Mouse (Mus musculus): ENCODE measurements around the gene Gata2. TPM values are rescaled to one million over a fixed set of nuclear protein-coding genes. Genes with fewer than 3 reads are reported as not detected.
A peak's percentile ranks its signal among the peaks of the same experiment; 100 is the strongest.

The Gata2 gene
- polyA plus RNA-seq, 1 experiment from 2014 or later = 3.5 TPM

- Histone ChIP-seq H3K4me1 (replicated peaks) (no peaks in the 10 kb centered on the region), H3K4me2 (no peak overlapping the region), H3K27ac (replicated peaks) (no peak overlapping the region), H3K4me3 (replicated peaks) (no peak overlapping the region), H3K9ac (no peak overlapping the region), H3K27me3 (no peaks in the 10 kb centered on the region), H3K9me3 (replicated peaks) (no peaks in the 10 kb centered on the region), H3K36me3 (replicated peaks) (no peaks in the 10 kb centered on the region)
- WGBS (ENCODE audit: insufficient replicate concordance) = 77% methylated on average over 2 of the region's 2 CpGs
- ATAC-seq (ENCODE audit: insufficient read depth) = no peak
Observed at GRCm38 (mm10) chr6:88174676-88175075, 19.0 kb upstream of the Gata2 start.

GRCm38 (mm10) chr6:88184671-88185070, 9.0 kb upstream of the Gata2 start:
- Histone ChIP-seq H3K4me3 (replicated peaks) (no peak overlapping the region), H3K9me3 (replicated peaks) (no peaks in the 10 kb centered on the region), H3K27me3 (peaks cover 39% of the 10 kb centered on the region), H3K9ac (no peak overlapping the region), H3K4me2 (no peak overlapping the region), H3K36me3 (replicated peaks) (no peaks in the 10 kb centered on the region), H3K4me1 (replicated peaks) (peaks cover 6% of the 10 kb centered on the region), H3K27ac (replicated peaks) (no peak overlapping the region)
- no peak for ATAC-seq (ENCODE audit: insufficient read depth)
- 36% methylated on average over 4 of the region's 4 CpGs for WGBS (ENCODE audit: insufficient replicate concordance)

- Histone ChIP-seq H3K36me3 (replicated peaks) (no peaks in the 10 kb centered on the region), H3K27ac (replicated peaks) (no peak overlapping the region), H3K4me2 (no peak overlapping the region), H3K4me3 (replicated peaks) (no peak overlapping the region), H3K27me3 (peaks cover 74% of the 10 kb centered on the region), H3K9me3 (replicated peaks) (no peaks in the 10 kb centered on the region), H3K9ac (no peak overlapping the region), H3K4me1 (replicated peaks) (peaks cover 30% of the 10 kb centered on the region)
- 58% methylated on average over 6 of the region's 6 CpGs for WGBS (ENCODE audit: insufficient replicate concordance)
- ATAC-seq (ENCODE audit: insufficient read depth) = no peak
Observed at GRCm38 (mm10) chr6:88188148-88188547, 5.5 kb upstream of the Gata2 start.

- 0 out of 2 replicates have a peak overlapping the region, but pooled peaks have one; percentile 32 for H3K9ac ChIP-seq
- H3K4me3 ChIP-seq (replicated peaks) = peak overlapping the region; percentile 64
- peaks cover 87% of the 10 kb centered on the region for H3K27me3 ChIP-seq
- WGBS (ENCODE audit: insufficient replicate concordance) = 2% methylated on average over 56 of the region's 56 CpGs
- H3K4me1 ChIP-seq (replicated peaks) = peaks cover 43% of the 10 kb centered on the region
- ATAC-seq (ENCODE audit: insufficient read depth) = peak; percentile 68
- no peak overlapping the region for H3K27ac ChIP-seq (replicated peaks)
- no peaks in the 10 kb centered on the region for H3K36me3 ChIP-seq (replicated peaks)
- H3K9me3 ChIP-seq (replicated peaks) = no peaks in the 10 kb centered on the region
- H3K4me2 ChIP-seq = peak overlapping the region; percentile 80
Observed at GRCm38 (mm10) chr6:88189312-88190042, 4.2 kb upstream of the Gata2 start.

- H3K4me2 ChIP-seq = peak overlapping the region; percentile 80
- peaks cover 92% of the 10 kb centered on the region for H3K27me3 ChIP-seq
- H3K4me1 ChIP-seq (replicated peaks) = peaks cover 43% of the 10 kb centered on the region
- 0 out of 2 replicates have a peak overlapping the region, but pooled peaks have one; percentile 32 for H3K9ac ChIP-seq
- no peaks in the 10 kb centered on the region for H3K9me3 ChIP-seq (replicated peaks)
- WGBS (ENCODE audit: insufficient replicate concordance) = 10% methylated on average over 13 of the region's 13 CpGs
- H3K36me3 ChIP-seq (replicated peaks) = no peaks in the 10 kb centered on the region
- H3K27ac ChIP-seq (replicated peaks) = no peak overlapping the region
- ATAC-seq (ENCODE audit: insufficient read depth) = no peak
- peak overlapping the region; percentile 64 for H3K4me3 ChIP-seq (replicated peaks)
Observed at GRCm38 (mm10) chr6:88190043-88190309, 3.7 kb upstream of the Gata2 start.

- H3K4me1 ChIP-seq (replicated peaks) = peaks cover 43% of the 10 kb centered on the region
- no peak overlapping the region for H3K9ac ChIP-seq
- H3K27ac ChIP-seq (replicated peaks) = no peak overlapping the region
- no peak for ATAC-seq (ENCODE audit: insufficient read depth)
- H3K4me3 ChIP-seq (replicated peaks) = peak overlapping the region; percentile 64; the same call in 1 of the 2 replicates
- peaks cover 97% of the 10 kb centered on the region for H3K27me3 ChIP-seq
- 11% methylated on average over 49 of the region's 49 CpGs for WGBS (ENCODE audit: insufficient replicate concordance)
- no peaks in the 10 kb centered on the region for H3K36me3 ChIP-seq (replicated peaks)
- peak overlapping the region; percentile 80 for H3K4me2 ChIP-seq
- no peaks in the 10 kb centered on the region for H3K9me3 ChIP-seq (replicated peaks)
Observed at GRCm38 (mm10) chr6:88190310-88191023, 3.2 kb upstream of the Gata2 start.

- H3K27ac ChIP-seq (replicated peaks) = no peak overlapping the region
- no peaks in the 10 kb centered on the region for H3K9me3 ChIP-seq (replicated peaks)
- peaks cover 43% of the 10 kb centered on the region for H3K4me1 ChIP-seq (replicated peaks)
- H3K27me3 ChIP-seq = peaks cover 97% of the 10 kb centered on the region
- H3K4me2 ChIP-seq = no peak overlapping the region
- no peak for ATAC-seq (ENCODE audit: insufficient read depth)
- H3K36me3 ChIP-seq (replicated peaks) = no peaks in the 10 kb centered on the region
- 42% methylated on average over 6 of the region's 6 CpGs for WGBS (ENCODE audit: insufficient replicate concordance)
- no peak overlapping the region for H3K4me3 ChIP-seq (replicated peaks)
- H3K9ac ChIP-seq = no peak overlapping the region
Observed at GRCm38 (mm10) chr6:88191024-88191365, 2.7 kb upstream of the Gata2 start.

GRCm38 (mm10) chr6:88191411-88192070, 2.1 kb upstream of the Gata2 start:
- no peaks in the 10 kb centered on the region for H3K9me3 ChIP-seq (replicated peaks)
- H3K4me1 ChIP-seq (replicated peaks) = peaks cover 45% of the 10 kb centered on the region
- H3K36me3 ChIP-seq (replicated peaks) = no peaks in the 10 kb centered on the region
- no peak overlapping the region for H3K9ac ChIP-seq
- 10% methylated on average over 4 of the region's 4 CpGs for WGBS (ENCODE audit: insufficient replicate concordance)
- H3K4me3 ChIP-seq (replicated peaks) = no peak overlapping the region
- ATAC-seq (ENCODE audit: insufficient read depth) = no peak
- H3K27me3 ChIP-seq = peaks cover 98% of the 10 kb centered on the region
- no peak overlapping the region for H3K4me2 ChIP-seq
- no peak overlapping the region for H3K27ac ChIP-seq (replicated peaks)

- Histone ChIP-seq H3K36me3 (replicated peaks) (no peaks in the 10 kb centered on the region), H3K27ac (replicated peaks) (no peak overlapping the region), H3K9me3 (replicated peaks) (no peaks in the 10 kb centered on the region), H3K4me1 (replicated peaks) (peaks cover 57% of the 10 kb centered on the region), H3K27me3 (peaks cover 100% of the 10 kb centered on the region), H3K4me2 (no peak overlapping the region), H3K9ac (no peak overlapping the region), H3K4me3 (replicated peaks) (no peak overlapping the region)
- 31% methylated on average over 8 of the region's 8 CpGs for WGBS (ENCODE audit: insufficient replicate concordance)
- ATAC-seq (ENCODE audit: insufficient read depth) = no peak
Observed at GRCm38 (mm10) chr6:88192756-88193155, 935 bp upstream of the Gata2 start.

GRCm38 (mm10) chr6:88194053-88194977, 624 bp downstream of the Gata2 start:
- no peaks in the 10 kb centered on the region for H3K36me3 ChIP-seq (replicated peaks)
- 4% methylated on average over 58 of the region's 58 CpGs for WGBS (ENCODE audit: insufficient replicate concordance)
- H3K27ac ChIP-seq (replicated peaks) = no peak overlapping the region
- H3K4me1 ChIP-seq (replicated peaks) = peaks cover 70% of the 10 kb centered on the region
- H3K4me3 ChIP-seq (replicated peaks) = peak overlapping the region; percentile 44
- no peak overlapping the region for H3K9ac ChIP-seq
- H3K27me3 ChIP-seq = peaks cover 100% of the 10 kb centered on the region
- H3K4me2 ChIP-seq = peak overlapping the region; percentile 70
- ATAC-seq (ENCODE audit: insufficient read depth) = no peak
- H3K9me3 ChIP-seq (replicated peaks) = no peaks in the 10 kb centered on the region

GRCm38 (mm10) chr6:88194978-88195325, 1.3 kb downstream of the Gata2 start:
- no peak overlapping the region for H3K9ac ChIP-seq
- peaks cover 69% of the 10 kb centered on the region for H3K4me1 ChIP-seq (replicated peaks)
- ATAC-seq (ENCODE audit: insufficient read depth) = no peak
- H3K27me3 ChIP-seq = peaks cover 100% of the 10 kb centered on the region
- no peaks in the 10 kb centered on the region for H3K9me3 ChIP-seq (replicated peaks)
- H3K36me3 ChIP-seq (replicated peaks) = no peaks in the 10 kb centered on the region
- H3K4me3 ChIP-seq (replicated peaks) = no peak overlapping the region
- no peak overlapping the region for H3K27ac ChIP-seq (replicated peaks)
- H3K4me2 ChIP-seq = no peak overlapping the region
- WGBS (ENCODE audit: insufficient replicate concordance) = 35% methylated on average over 7 of the region's 7 CpGs
